Mouse (Mus musculus) ES-Bruce4 (cell line): ENCODE results near the gene Nipsnap2. TPM values are rescaled to one million over a fixed set of nuclear protein-coding genes. Genes with fewer than 3 reads are reported as not detected.

Experiments
- polyA plus RNA-seq: library from polyadenylated mRNA; stranded (reverse); fragments of >200 nt; gene quantifications from 2 replicates; pipeline ENCODE4 v1.2.4, GENCODE M21; 2011; ENCODE audit warnings: low read depth; ENCODE audit not compliant: missing spikeins, insufficient read depth, insufficient read length

Nipsnap2 gene
- polyA plus RNA-seq, 1 experiment = 38.0 TPM

Other genes with a start within 250 kb of the Nipsnap2 start
- 67.0 and 72.7 TPM in 2 replicates for gene Sfswap, start 223.8 kb upstream of the Nipsnap2 start, polyA plus RNA-seq
- 5.9 and 6.9 TPM in 2 replicates for gene Mmp17, start 140.9 kb upstream of the Nipsnap2 start, polyA plus RNA-seq
- gene Zfp11, start 55.0 kb upstream of the Nipsnap2 start, polyA plus RNA-seq = 4.1 TPM in 2 replicates
- not detected in 2 replicates for gene Sept14, start 16.6 kb upstream of the Nipsnap2 start, polyA plus RNA-seq
- 76.4 and 94.7 TPM in 2 replicates for gene Mrps17, start 9.6 kb upstream of the Nipsnap2 start, polyA plus RNA-seq
- gene Psph, start 62.4 kb downstream of the Nipsnap2 start, polyA plus RNA-seq = 28.7 and 31.4 TPM in 2 replicates
- 58.6 and 61.0 TPM in 2 replicates for gene Sumf2, start 121.9 kb downstream of the Nipsnap2 start, polyA plus RNA-seq
- 337 and 340 TPM in 2 replicates for gene Chchd2, start 162.4 kb downstream of the Nipsnap2 start, polyA plus RNA-seq
- gene Zbed5, start 170.7 kb downstream of the Nipsnap2 start, polyA plus RNA-seq = 12.9 and 13.1 TPM in 2 replicates
- gene Phkg1, start 173.5 kb downstream of the Nipsnap2 start, polyA plus RNA-seq = 5.4 and 6.1 TPM in 2 replicates
- gene Nupr1l, start 183.5 kb downstream of the Nipsnap2 start, polyA plus RNA-seq = 1.3 and 4.3 TPM in 2 replicates
- gene Vkorc1l1, start 216.9 kb downstream of the Nipsnap2 start, polyA plus RNA-seq = 72.6 and 73.3 TPM in 2 replicates